Mouse (Mus musculus) 3134 (cell line): Measurements from ENCODE around the gene Shank2.

Source experiments
- DNase-seq: peaks from one replicate; pipeline ENCODE4 v3.0.0-alpha.2; 2011; ENCODE audit warnings: low spot score; ENCODE audit not compliant: insufficient read length; ENCODE audit errors: extremely low read depth

The Shank2 gene

DNA sequence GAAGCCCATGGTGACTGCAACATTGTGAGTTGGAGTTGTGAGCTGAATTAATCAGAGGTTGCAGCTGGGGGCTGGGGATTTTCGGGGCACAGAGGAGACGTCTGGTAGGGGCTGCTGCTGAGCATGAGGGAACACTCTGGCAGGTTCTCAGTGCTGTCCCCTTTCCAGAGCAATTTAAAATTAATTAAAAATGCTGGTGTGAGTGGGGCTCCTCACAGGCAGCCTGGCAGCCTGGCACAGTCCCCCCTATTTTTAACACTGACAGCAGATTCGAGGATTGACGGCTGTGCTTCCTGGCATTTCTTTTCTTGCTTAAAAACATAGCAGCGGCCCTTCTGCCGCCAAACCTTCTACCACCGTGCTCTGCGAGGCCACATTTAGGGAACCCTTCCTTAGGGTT, 157.8 kb downstream of the Shank2 start:
- no peak for DNase-seq

DNA sequence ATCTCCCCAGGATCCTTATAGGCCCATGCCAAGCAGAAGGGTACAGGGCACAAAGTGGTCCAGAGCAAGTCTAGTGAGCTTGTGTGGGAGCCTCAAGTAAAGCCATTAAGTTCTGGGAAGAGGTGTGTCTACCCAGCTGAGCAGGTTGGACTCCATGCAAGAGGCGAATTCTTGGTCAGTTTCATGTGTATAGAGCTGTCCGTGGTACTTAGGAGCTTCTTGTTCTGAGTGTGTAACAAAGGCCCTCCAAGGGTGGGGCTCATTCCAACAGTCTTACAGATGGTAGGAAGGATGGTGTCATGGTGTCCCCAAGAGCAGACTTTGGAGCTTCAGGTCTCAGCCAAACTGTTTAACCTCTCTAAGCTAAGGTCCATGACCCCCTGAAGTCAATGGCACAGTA, 158.3 kb downstream of the Shank2 start:
- DNase-seq = no peak

DNA sequence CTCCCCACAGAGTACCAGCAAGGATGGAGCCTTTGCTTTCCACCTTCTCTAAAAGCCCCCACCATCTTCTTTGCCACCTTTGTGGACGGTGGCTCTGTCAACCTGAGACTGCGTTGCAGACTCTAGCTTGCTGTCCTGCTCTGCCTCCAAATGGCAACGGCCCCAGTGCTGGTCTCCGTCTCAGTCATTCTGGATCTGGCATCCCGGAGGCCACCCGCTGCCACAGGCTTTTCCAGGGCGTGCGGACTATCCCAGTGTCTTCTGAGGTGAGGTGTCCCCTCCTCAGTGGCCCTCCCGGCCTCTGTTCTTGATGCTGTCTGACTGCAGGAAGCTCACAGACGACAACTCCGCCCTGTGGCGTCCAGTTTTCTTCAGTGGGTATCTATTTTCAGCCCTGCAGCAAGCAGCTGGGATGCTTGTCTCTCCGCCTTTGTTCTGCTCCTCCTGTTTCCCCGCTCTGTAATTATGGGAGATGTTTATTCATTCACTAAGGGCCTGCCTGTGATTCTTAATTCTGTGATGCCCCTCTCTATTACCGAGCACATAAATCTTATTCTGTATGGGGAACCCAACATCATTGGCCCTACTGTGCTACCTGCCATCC, 159.0 kb downstream of the Shank2 start:
- no peak for DNase-seq

DNA sequence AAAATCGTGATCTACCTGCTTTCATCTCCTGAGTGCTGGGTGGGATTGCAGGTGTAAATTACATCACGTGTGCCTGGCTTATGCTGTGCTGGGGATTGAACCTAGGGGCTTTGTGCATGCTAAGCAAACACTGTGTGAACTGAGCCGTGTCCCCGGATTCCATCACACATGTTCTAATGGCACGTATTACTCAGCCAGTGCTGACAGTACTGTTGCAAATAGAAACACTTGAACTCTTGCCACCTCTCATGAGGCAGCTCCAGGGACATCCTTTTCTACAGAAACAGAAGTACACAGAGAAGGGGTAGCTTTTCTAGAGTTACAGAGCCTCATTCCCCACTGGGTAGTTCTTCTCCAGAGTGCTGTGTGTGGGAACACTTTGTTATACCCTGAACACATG, 168.5 kb downstream of the Shank2 start:
- no peak for DNase-seq

DNA sequence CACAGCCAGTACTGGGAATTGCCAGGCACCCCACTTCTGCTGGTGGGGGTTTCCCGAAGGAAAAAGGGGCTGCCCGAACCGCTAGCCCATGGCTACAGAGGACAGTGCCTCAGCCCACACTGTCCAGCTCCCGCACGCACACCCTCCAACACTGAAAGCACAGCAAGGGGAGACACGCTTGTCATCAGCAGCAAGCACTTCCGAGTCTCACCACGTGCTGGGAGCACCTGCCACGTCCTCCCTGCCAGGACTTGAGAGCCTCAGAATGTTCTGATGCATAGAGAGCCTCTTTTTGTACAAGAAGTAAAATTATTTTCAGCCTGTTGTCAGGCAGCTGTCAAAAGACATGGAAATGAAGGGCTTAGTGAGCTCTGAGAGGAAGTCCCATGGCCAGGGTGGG, 169.0 kb downstream of the Shank2 start:
- DNase-seq = no peak

DNA sequence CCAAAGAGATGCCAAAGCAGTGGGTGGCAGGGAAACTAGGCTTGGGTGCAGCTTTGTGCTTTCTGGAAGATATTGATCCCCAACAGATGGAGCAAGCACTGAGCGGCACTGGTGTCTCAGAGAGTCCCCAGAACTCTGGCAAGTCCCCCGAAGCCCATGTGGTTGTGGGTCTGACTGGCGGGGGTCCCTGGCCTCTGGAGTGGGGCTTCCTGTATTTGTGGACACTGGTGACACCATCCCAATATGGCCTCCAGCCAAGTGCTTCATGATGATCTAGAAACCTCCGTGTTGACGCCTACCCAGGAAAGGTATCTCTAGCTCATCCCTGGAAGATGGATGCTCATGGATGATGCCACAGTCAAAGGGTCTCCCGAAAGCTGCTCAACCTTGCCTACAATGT, 172.1 kb downstream of the Shank2 start:
- DNase-seq = no peak

DNA sequence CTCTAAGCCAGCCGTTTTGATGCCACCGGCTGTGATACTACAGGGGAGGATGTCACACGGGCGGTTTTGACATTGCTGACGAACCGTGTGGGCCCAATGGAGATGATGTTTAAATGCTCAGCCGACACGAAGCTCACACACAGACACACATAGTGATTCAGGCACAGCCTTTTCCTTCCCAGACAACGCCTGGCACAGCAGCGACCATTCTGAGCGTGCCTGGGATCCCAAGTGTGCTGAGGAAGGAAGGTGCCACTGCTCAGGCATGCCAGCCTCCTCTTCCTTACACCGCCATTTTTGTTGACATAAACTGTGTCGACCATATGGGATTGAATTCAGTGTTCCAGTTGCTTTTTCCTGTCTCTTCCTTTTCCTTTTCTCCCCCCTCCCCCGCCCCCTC, 172.6 kb downstream of the Shank2 start:
- DNase-seq = no peak

DNA sequence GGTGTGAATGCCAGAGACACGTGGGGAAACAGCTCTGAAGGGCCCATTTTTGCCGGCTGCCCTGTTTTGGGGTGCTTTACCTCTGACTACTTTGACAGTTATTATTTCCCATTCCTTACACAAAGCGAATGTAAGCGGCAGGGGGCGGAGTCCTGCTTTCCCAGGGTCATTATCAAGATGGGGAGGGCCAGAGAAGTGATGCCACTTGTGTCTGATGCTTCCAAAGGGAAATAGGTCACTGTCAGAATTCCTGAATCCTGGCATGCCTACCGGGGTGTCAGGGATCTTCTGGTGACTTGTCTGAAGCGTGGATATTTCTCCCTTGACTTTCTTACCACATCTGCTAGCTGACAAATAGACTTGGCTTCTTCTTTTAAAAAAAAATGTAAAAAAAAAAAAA, 173.3 kb downstream of the Shank2 start:
- no peak for DNase-seq

DNA sequence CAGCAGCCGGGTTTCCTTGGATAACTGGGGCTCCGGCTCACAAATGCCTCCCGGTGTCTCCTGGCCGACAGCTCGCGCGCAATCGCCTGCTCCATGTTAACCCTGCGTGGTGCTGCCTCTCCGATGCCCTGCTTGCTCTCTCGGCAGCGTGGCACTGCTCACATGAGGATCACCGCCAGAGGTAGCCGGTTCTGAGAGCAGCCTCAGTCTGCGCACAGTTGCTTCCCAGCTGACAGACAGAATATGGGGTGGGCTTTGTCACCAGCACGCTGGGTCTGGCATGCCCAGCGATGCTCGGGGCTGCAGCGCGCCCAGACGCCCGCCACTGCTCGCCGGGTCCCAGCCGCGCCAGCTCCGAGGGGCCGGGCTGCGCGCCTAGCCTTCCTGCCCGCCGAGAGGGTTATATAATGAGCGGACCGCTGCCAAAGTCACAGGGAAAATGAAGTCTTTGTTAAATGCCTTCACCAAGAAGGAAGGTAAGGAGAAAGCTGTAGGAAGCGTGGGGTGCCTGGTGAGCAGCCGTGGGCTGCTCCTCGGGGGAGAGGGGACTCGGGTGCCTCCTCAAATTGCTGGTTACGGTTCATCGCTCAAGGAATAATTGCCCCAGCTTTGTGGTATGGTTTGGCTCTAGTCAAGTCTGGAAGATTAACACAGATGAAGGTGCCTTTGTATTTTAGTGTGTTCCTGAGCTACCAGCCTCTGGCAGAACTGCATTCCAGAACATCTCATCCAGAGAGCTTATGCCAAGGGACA, 173.9 kb downstream of the Shank2 start:
- DNase-seq = no peak

DNA sequence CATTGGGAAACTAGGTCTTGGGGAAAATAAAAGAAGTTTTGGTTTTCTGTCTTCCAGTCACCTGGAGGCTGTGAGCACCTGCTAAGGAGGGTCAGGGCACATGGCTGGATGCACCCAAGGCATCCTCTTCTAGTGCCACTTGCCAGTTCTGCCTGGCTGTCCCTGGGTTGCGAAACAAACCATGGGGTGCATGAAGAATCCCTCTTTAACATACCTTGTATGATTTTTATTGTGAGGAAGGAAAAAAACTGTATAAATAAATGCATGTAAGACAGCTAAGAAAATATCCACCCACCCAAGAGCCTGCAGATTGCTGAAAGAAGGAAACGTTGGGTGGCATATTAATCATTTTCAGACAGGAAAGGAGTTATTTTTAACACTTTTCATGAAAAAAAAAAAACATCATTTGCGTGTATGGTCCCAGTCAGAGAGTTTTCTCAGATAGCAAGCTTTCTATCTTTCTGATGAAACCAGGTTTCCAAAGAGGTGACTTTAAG, 174.6 kb downstream of the Shank2 start:
- no peak for DNase-seq

DNA sequence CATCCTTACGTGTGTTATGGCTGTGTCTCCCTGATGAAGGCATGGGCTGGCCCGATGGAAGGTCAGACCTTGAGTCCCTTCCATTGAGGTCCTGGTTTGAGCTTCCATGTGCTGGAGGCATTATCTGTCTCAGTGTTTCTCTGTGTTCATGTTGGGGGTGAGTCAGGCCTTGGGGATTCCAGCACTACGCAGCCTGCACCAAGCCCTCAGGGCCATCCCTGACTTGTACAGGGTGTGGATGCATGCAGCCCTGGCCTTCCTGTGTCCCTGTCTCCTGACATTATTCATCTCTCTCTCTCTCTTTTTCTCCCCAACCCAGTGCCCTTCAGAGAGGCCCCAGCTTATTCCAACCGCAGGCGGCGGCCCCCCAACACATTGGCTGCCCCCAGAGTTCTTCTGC, 177.7 kb downstream of the Shank2 start:
- DNase-seq = no peak

DNA sequence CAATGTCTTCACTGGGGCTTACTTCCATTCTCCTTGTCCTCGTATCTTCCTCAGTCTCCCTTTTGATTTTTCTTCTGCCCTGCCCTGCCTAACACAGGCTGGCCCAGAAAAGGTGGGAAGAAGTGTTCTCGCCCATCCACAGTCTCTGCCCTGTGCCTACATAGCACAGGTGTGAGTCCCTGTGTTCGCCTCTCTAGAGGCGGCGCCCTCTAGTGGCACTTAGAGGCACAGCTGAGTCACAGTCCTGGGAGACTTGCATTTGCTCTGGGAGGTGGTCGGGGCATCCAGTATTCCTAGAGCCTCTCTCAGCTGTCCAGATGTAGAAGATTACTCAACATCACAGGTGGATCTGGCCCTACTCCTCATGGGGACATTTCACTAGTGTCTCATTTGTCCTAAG, 179.2 kb downstream of the Shank2 start:
- DNase-seq = no peak

DNA sequence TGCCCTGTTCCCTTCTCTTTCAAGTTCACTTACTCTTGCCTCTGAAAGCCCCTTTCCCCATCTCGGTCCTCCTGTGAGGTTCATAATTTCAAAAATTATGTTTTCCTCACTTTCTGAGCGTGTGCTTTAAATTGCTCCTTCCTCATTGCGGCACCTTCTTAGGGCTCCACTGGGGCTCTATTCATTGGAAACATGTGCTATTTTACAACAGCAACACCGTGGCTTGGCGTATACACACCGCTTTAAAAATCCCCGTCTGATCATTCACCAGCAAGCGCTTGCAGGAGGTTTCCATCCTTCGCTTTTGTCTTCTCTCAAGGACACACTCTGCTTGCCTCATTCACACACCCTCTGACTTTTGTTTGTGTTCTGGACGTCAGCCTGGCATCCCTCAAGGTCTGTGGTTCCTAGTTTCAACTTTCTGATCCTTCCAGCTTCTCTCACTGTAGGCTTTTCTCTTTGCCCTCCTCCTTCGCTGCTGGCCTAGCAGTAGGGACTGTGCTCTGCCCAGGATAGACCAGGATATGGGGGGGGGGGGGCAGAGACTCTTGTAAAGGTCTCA, 186.2 kb downstream of the Shank2 start:
- no peak for DNase-seq

DNA sequence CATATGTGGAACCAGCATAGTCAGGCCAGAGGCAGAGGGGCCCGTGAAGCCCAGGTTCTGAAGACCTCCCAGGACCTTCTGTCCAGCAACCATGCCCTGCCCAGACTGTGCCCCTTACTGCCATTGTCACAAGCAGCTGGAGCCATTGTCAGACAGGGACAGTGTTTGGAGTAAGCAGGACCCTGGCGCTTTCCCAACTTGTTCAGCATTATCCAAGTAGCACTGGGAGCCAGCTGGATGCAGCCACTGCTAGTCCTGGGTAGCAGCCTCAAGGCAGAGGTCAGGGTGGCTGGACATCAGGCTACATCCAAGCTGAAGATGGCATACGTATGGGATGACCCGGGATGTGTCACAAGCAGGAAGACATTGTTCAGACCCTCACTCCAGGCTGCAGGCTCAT, 187.7 kb downstream of the Shank2 start:
- no peak for DNase-seq

DNA sequence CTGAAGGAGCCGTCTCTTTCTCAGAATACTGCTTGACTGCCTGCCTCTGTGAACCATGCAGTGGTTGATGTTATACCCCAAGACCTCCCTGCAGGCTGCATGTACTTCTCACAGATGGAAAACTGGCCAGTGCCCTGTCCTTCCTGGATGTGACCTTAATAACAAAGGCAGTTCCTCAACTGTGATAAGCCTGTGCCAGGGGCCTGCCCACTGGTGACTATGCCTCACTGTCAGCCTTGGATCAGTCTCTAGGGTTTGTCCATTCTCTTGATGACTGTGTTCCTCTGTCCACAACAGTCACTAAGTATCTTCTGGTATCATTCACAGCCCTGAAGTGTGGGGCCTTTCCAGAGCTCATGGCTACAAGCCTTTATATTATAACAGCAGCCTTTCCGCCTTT, 196.8 kb downstream of the Shank2 start:
- no peak for DNase-seq

DNA sequence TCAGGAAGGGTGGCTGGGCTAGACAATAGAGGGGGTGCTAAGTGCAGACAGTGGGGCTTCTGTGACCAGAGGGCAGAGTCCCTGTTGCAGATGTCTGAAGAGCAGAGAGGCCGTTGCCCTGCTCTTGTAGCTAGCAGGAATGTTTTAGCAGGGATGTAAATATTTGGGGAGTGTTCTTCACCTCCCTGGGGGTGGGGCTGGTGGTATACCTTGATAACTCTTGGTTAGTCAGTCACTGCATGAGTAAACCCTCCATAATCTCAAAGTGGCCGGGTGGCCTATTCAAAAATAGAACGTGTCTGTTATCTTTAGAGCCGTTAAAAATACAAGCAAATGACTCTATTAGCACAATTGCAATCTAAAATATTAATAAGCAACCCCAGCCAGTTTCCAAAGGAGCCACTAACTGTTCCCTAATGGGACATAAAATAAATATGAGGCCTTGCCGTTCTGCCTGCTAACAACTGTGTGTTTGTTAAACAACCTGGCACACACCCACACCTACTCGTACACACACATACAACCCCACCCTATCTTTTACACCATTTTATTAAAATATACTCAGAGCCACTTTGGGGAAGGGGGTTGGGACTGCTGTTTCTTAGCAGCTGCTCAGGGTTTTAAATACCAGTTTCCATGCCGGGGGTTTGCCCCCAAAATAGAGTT, 200.4 kb downstream of the Shank2 start:
- DNase-seq = no peak

DNA sequence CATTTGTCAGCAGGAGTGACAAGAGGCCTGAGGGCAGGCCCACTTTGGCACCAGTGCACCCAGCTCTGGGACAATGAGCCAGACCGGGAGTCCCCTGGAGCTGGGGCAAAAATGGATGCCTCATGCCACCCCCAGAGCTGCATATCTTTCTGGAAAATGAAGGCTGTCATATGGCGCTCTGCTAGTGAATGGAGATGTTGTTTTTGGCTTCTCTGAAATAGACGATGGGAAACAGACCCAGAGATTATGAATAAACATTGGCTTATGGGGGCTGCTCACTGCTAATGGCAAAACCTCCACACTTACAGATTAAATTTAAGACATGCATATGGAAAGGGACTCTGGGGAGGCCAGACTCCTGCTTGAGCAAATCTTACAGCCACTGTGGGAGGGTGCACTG, 202.6 kb downstream of the Shank2 start:
- no peak for DNase-seq

DNA sequence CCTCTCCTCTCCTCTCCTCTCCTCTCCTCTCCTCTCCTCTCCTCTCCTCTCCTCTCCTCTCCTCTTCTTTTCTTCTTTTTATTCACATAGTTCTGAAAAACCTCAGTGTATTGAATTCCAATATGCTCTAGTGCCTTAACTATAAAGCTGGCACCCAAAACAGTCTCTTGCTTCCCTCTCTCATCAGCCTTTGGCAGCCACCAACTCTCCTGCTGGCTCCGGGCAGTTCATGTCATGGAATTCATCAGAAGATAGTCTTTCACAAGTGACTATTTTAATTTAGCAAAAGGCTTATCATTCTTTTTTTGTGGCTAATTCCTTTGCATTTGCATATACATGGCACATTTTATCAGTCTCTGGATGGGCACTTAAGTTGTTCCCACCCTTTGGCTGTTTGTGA, 203.4 kb downstream of the Shank2 start:
- no peak for DNase-seq

DNA sequence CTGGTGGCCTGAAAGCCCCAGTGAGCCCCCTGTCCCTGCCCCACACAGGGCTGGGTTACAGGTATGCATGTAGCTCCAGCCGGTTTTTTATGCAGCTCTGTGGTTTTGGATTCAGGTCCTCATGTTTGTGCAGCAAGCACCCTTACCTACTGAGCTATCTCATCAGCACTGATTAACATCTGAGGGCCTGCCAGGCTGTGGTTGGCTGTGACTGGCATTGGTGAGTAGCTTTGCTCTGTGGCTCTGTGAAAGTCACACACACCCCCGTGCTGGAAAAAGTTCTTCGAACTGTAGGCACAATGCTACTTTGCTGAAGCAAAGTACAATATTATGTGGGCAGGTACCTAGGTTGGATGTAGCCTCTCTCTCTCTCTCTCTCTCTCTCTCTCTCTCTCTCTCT, 204.1 kb downstream of the Shank2 start:
- no peak for DNase-seq

DNA sequence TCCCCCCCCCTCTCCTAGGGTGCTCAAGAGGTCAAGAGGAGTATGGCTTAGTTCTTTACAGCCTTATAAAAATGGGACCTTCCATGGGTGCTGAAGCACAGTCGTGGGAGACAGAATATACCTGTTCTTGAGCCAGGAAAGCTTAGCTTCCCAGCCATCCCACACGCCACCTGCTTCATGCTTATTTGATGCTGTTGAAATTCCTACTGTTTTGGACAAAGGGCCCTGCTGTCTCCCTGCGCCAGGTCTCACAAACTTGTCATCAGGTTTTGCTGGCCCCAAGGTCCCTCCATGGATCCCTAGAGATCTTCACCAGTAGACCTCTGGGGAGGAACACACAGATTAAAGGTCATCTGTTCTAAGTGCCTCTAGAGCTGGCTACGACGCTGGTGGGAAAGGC, 204.5 kb downstream of the Shank2 start:
- DNase-seq = no peak

DNA sequence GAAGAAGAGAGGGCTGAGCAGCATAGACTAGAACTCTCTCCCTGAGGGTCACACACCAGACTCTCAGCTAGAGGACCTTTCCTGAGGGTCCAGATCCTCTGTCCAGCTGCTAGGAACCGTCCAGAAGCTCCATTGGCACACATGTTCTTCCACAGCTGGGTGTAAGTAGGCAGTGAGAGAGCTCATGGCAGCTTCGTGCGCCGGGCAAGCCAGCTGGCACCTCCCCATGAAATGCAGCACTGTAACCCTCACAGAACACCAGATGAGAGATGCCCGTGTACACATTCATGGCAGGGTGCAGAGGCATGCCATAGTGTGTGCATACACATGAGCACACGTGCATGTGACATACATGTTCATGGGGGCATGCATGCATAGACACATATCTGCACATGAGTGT, 205.4 kb downstream of the Shank2 start:
- no peak for DNase-seq

DNA sequence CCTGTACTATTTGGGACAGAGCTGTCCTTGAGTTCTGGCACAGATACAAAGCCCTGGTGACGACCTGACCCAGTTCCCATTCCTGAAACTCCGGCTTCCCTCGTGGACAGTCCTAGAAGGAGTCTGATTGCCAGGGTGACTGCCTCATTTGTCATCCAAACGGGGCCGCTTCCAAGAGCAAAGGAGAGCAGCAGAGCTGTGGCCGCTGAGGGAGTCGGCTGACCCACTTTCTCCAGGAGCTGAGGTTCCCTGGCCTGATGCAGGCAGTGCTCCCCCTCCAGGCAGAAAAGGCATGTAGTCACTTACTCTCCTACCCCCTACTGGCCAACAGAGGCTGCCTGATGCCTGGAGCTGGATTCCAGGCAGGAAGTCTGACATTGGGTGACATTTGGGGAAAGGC, 206.1 kb downstream of the Shank2 start:
- peak; percentile 18 for DNase-seq
